ENCODE assay signal across 16 mouse cellular contexts in the genomic region with DNA sequence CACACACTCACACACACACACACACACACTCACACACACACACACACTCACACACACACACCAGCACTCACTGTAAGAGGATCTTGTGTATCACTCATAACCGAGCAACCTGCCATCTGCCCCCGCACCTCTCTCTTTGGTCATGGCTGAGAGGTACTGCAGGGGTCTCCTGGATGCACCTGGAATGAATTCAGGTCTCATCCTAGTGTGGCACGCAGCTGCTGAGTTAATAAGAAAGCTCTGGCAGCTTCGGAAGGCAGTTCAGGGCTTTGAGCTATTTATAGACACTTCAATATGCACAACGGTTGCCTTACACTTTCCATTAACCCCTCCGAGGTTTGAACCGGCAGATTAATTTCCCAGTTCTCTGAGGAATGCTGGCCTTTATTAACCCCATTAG.
A peak's percentile ranks its signal among the peaks of the same experiment; 100 is the strongest.
DNase-seq lines count a peak whose midpoint lies in the region; ATAC-seq lines count a peak whose summit lies in the region.
"Had no signal": no experiment of that assay in that cellular context is flagged by ENCODE, and none has a peak within 500 bp of the region (broad histone marks: within the 10 kb centered on the region; RNA-seq: fewer than 3 reads in every experiment).

No protein-coding gene starts in this region.

- H3K4me2 ChIP-seq in forebrain, embryonic 15.5 days (replicated peaks): no peak overlapping the region
- peak overlapping the region; percentile 40 for H3K4me2 ChIP-seq in heart, embryonic 16.5 days (ENCODE audit: low read depth, low read length)
- H3K4me2 ChIP-seq in midbrain, embryonic 14.5 days (ENCODE audit: low read length): no peak overlapping the region
- no peak overlapping the region for H3K4me2 ChIP-seq in midbrain, embryonic 16.5 days (ENCODE audit: low read length)
- no peak overlapping the region for H3K4me2 ChIP-seq in limb, embryonic 13.5 days (replicated peaks)
- H3K4me2 ChIP-seq: liver, embryonic 12.5 days; neural tube, embryonic 15.5 days had no signal

- H3K4me3 ChIP-seq in forebrain, embryonic 15.5 days: no peak overlapping the region
- H3K4me3 ChIP-seq in forebrain, embryonic 10.5 days: no peak overlapping the region
- no peak overlapping the region for H3K4me3 ChIP-seq in heart, embryonic 16.5 days (ENCODE audit: low read length)
- no peak overlapping the region for H3K4me3 ChIP-seq in midbrain, embryonic 14.5 days (replicated peaks; ENCODE audit: low read depth, low read length)
- H3K4me3 ChIP-seq in midbrain, embryonic 16.5 days (ENCODE audit: low read depth, low read length): no peak overlapping the region
- H3K4me3 ChIP-seq in limb, embryonic 13.5 days: no peak overlapping the region
- H3K4me3 ChIP-seq: liver, embryonic 12.5 days; neural tube, embryonic 15.5 days had no signal

- H3K36me3 ChIP-seq in forebrain, embryonic 15.5 days: no peaks in the 10 kb centered on the region
- H3K36me3 ChIP-seq in forebrain, embryonic 10.5 days (replicated peaks): no peaks in the 10 kb centered on the region
- no peaks in the 10 kb centered on the region for H3K36me3 ChIP-seq in heart, embryonic 16.5 days (ENCODE audit: control insufficient read depth, insufficient read depth)
- H3K36me3 ChIP-seq in midbrain, embryonic 14.5 days (ENCODE audit: control insufficient read depth, insufficient read depth, low read length): no peaks in the 10 kb centered on the region
- H3K36me3 ChIP-seq in midbrain, embryonic 16.5 days (ENCODE audit: control insufficient read depth, insufficient read depth, low read length): no peaks in the 10 kb centered on the region
- H3K36me3 ChIP-seq in limb, embryonic 13.5 days: no peaks in the 10 kb centered on the region
- H3K36me3 ChIP-seq: liver, embryonic 12.5 days; neural tube, embryonic 15.5 days had no signal

- no peak overlapping the region for H3K9ac ChIP-seq in forebrain, embryonic 15.5 days (replicated peaks)
- no peak overlapping the region for H3K9ac ChIP-seq in heart, embryonic 16.5 days (ENCODE audit: low read length)
- H3K9ac ChIP-seq in midbrain, embryonic 14.5 days (replicated peaks; ENCODE audit: low read length): no peak overlapping the region
- H3K9ac ChIP-seq in midbrain, embryonic 16.5 days (ENCODE audit: low read depth, low read length): no peak overlapping the region
- no peak overlapping the region for H3K9ac ChIP-seq in limb, embryonic 13.5 days
- H3K9ac ChIP-seq: liver, embryonic 12.5 days; neural tube, embryonic 15.5 days had no signal

- no peaks in the 10 kb centered on the region for H3K27me3 ChIP-seq in forebrain, embryonic 15.5 days
- no peaks in the 10 kb centered on the region for H3K27me3 ChIP-seq in forebrain, embryonic 10.5 days (ENCODE audit: poor library complexity, severe bottlenecking)
- H3K27me3 ChIP-seq in heart, embryonic 16.5 days (ENCODE audit: control insufficient read depth, insufficient read depth, low read length): no peaks in the 10 kb centered on the region
- H3K27me3 ChIP-seq in midbrain, embryonic 14.5 days (ENCODE audit: control insufficient read depth, insufficient read depth, low read length): no peaks in the 10 kb centered on the region
- no peaks in the 10 kb centered on the region for H3K27me3 ChIP-seq in midbrain, embryonic 16.5 days (ENCODE audit: control insufficient read depth, insufficient read depth, low read depth, low read length)
- H3K27me3 ChIP-seq in limb, embryonic 13.5 days: peaks cover 5% of the 10 kb centered on the region; the same call in 1 of the 2 replicates
- H3K27me3 ChIP-seq: liver, embryonic 12.5 days; neural tube, embryonic 15.5 days had no signal

- peaks cover 11% of the 10 kb centered on the region for H3K4me1 ChIP-seq in forebrain, embryonic 15.5 days
- no peaks in the 10 kb centered on the region for H3K4me1 ChIP-seq in forebrain, embryonic 10.5 days
- peaks cover 9% of the 10 kb centered on the region for H3K4me1 ChIP-seq in heart, embryonic 16.5 days (ENCODE audit: control insufficient read depth, insufficient read depth, low read length)
- H3K4me1 ChIP-seq in midbrain, embryonic 14.5 days (ENCODE audit: control insufficient read depth, insufficient read depth, low read length): no peaks in the 10 kb centered on the region
- peaks cover 1% of the 10 kb centered on the region; the same call in 1 of the 2 replicates for H3K4me1 ChIP-seq in midbrain, embryonic 16.5 days (ENCODE audit: control insufficient read depth, insufficient read depth, low read length)
- H3K4me1 ChIP-seq in limb, embryonic 13.5 days: peaks cover 4% of the 10 kb centered on the region
- H3K4me1 ChIP-seq: liver, embryonic 12.5 days had no signal

- intact Hi-C loops in heart, postnatal 25 days (cut with DNase I): loop anchor here (10.0 kb wide), 1 partner anchor 210 kb away; no protein-coding TSS in a partner anchor

- DNase-seq in forebrain, embryonic 10.5 days (ENCODE audit: extremely low spot score, low spot score): no peak
- no peak for DNase-seq in heart, postnatal 25 days (ENCODE audit: low spot score)
- peak; percentile 35 for DNase-seq in midbrain, embryonic 14.5 days
- no peak for DNase-seq in c-Kit-positive CD71-positive TER-119-positive erythroid progenitor cells, embryonic 14.5 days (ENCODE audit: low spot score)
- DNase-seq: B cell, adult 2 months; cerebellum, postnatal 36 days; kidney, adult 2 months; layer of hippocampus, adult 9-11 months; thymus, adult 18-20 months had no signal

- H3K9me3 ChIP-seq in forebrain, embryonic 15.5 days: no peaks in the 10 kb centered on the region
- H3K9me3 ChIP-seq in forebrain, embryonic 10.5 days: peaks cover 7% of the 10 kb centered on the region; the same call in 1 of the 2 replicates
- H3K9me3 ChIP-seq in heart, embryonic 16.5 days (replicated peaks; ENCODE audit: control insufficient read depth, low read length): no peaks in the 10 kb centered on the region; the same call in 1 of the 2 replicates
- H3K9me3 ChIP-seq in midbrain, embryonic 14.5 days (ENCODE audit: control insufficient read depth, low read length): no peaks in the 10 kb centered on the region
- H3K9me3 ChIP-seq in midbrain, embryonic 16.5 days (replicated peaks; ENCODE audit: control insufficient read depth, low read length, poor library complexity, severe bottlenecking): peaks cover 5% of the 10 kb centered on the region
- H3K9me3 ChIP-seq in limb, embryonic 13.5 days: peaks cover 10% of the 10 kb centered on the region
- H3K9me3 ChIP-seq: liver, embryonic 12.5 days; neural tube, embryonic 15.5 days had no signal

- no peak for ATAC-seq in forebrain, embryonic 15.5 days (replicated peaks)
- ATAC-seq in heart, embryonic 16.5 days (replicated peaks; ENCODE audit: extremely low read depth, insufficient read depth, low FRiP score): no peak
- ATAC-seq in midbrain, embryonic 14.5 days (ENCODE audit: low FRiP score, low TSS enrichment): no peak
- no peak for ATAC-seq in midbrain, embryonic 16.5 days
- ATAC-seq in limb, embryonic 13.5 days (ENCODE audit: low FRiP score, low read depth): peak; percentile 57; the same call in 1 of the 2 replicates
- ATAC-seq: hindbrain, embryonic 16.5 days; liver, embryonic 12.5 days had no signal

- 32% methylated on average over 7 of the region's 7 CpGs for WGBS in forebrain, embryonic 15.5 days
- WGBS in forebrain, embryonic 10.5 days: 68% methylated on average over 7 of the region's 7 CpGs
- WGBS in heart, embryonic 16.5 days: 28% methylated on average over 7 of the region's 7 CpGs
- 52% methylated on average over 7 of the region's 7 CpGs for whole genome bisulfite sequencing in midbrain, embryonic 14.5 days
- WGBS in midbrain, embryonic 16.5 days: 31% methylated on average over 7 of the region's 7 CpGs
- WGBS in limb, embryonic 13.5 days: 16% methylated on average over 7 of the region's 7 CpGs

- H3K27ac ChIP-seq in forebrain, embryonic 15.5 days (replicated peaks): 0 out of 2 replicates have a peak overlapping the region, but pooled peaks have one; percentile 37
- H3K27ac ChIP-seq in forebrain, embryonic 10.5 days: no peak overlapping the region
- H3K27ac ChIP-seq in heart, embryonic 16.5 days (ENCODE audit: low read length): no peak overlapping the region
- no peak overlapping the region for H3K27ac ChIP-seq in midbrain, embryonic 14.5 days (replicated peaks; ENCODE audit: low read depth, low read length)
- no peak overlapping the region; the same call in 1 of the 2 replicates for H3K27ac ChIP-seq in midbrain, embryonic 16.5 days (ENCODE audit: low read length)
- no peak overlapping the region; the same call in 1 of the 2 replicates for H3K27ac ChIP-seq in limb, embryonic 13.5 days
- H3K27ac ChIP-seq: liver, embryonic 12.5 days; neural tube, embryonic 15.5 days had no signal
